Mouse (Mus musculus) adrenal gland, postnatal 36 days (tissue): ENCODE results near the gene Slc25a47. TPM values are rescaled to one million over a fixed set of nuclear protein-coding genes. Genes with fewer than 3 reads are reported as not detected.

Experiments
- DNase-seq, 2 experiments: peaks; one replicate each; pipeline ENCODE4 v3.0.0; 2021; ENCODE audit warnings: mixed read lengths in 1 of 2
- total RNA-seq, 2 experiments: library from RNA; stranded (reverse); gene quantifications; 2 replicates each; pipeline ENCODE4 v1.2.3; 2021

Gene Slc25a47
- total RNA-seq, 2 experiments from 2014 or later: 11.2 to 13.5 TPM

- DNase-seq: no peak
Measured at GRCm38 (mm10) chr12:108858486-108858885, 22.6 kb downstream of the Slc25a47 start.

- DNase-seq: no peak
Measured at GRCm38 (mm10) chr12:108865007-108865494, 29.2 kb downstream of the Slc25a47 start.

GRCm38 (mm10) chr12:108869575-108869974 lies 33.7 kb downstream of the Slc25a47 start:
- DNase-seq: no peak

GRCm38 (mm10) chr12:108873122-108873521 lies 37.3 kb downstream of the Slc25a47 start:
- DNase-seq: no peak

GRCm38 (mm10) chr12:108879138-108879537 lies 43.3 kb downstream of the Slc25a47 start:
- no peak for DNase-seq

GRCm38 (mm10) chr12:108880606-108881005 lies 44.8 kb downstream of the Slc25a47 start:
- no peak for DNase-seq

- DNase-seq: no peak
Measured at GRCm38 (mm10) chr12:108881192-108881591, 45.3 kb downstream of the Slc25a47 start.

- DNase-seq: peak in 1 of 2 experiments; percentile 47
Measured at GRCm38 (mm10) chr12:108882776-108883175, 46.9 kb downstream of the Slc25a47 start.

GRCm38 (mm10) chr12:108885906-108886305 lies 50.1 kb downstream of the Slc25a47 start:
- no peak for DNase-seq

GRCm38 (mm10) chr12:108887077-108887476 lies 51.2 kb downstream of the Slc25a47 start:
- DNase-seq: no peak

GRCm38 (mm10) chr12:108888632-108889031 lies 52.8 kb downstream of the Slc25a47 start:
- DNase-seq: no peak

GRCm38 (mm10) chr12:108892989-108893714 lies 57.3 kb downstream of the Slc25a47 start, which contains the start of gene Wdr25:
Wdr25 (plus strand) TSS chr12:108893631.
- no peak for DNase-seq

GRCm38 (mm10) chr12:108893715-108894431 lies 58.0 kb downstream of the Slc25a47 start, which contains the start of gene Wars:
Wars (minus strand) TSS chr12:108894174.
- peak; percentile 96 to 97 for DNase-seq

GRCm38 (mm10) chr12:108894432-108894816 lies 58.6 kb downstream of the Slc25a47 start:
- no peak for DNase-seq

GRCm38 (mm10) chr12:108896006-108896405 lies 60.2 kb downstream of the Slc25a47 start:
- DNase-seq: peak; percentile 41 to 51

GRCm38 (mm10) chr12:108901346-108901745 lies 65.5 kb downstream of the Slc25a47 start:
- no peak for DNase-seq

- peak; percentile 55 to 62 for DNase-seq
Measured at GRCm38 (mm10) chr12:108902940-108903339, 67.1 kb downstream of the Slc25a47 start.

- DNase-seq: peak; percentile 70 to 74
Measured at GRCm38 (mm10) chr12:108903600-108904275, 67.9 kb downstream of the Slc25a47 start.

GRCm38 (mm10) chr12:108904276-108904653 lies 68.4 kb downstream of the Slc25a47 start:
- peak in 1 of 2 experiments; percentile 15 for DNase-seq

GRCm38 (mm10) chr12:108905620-108906302 lies 69.9 kb downstream of the Slc25a47 start:
- no peak for DNase-seq

- no peak for DNase-seq
Measured at GRCm38 (mm10) chr12:108906398-108906797, 70.6 kb downstream of the Slc25a47 start.
